ENCODE assay signal across 14 mouse cellular contexts in the genomic region with DNA sequence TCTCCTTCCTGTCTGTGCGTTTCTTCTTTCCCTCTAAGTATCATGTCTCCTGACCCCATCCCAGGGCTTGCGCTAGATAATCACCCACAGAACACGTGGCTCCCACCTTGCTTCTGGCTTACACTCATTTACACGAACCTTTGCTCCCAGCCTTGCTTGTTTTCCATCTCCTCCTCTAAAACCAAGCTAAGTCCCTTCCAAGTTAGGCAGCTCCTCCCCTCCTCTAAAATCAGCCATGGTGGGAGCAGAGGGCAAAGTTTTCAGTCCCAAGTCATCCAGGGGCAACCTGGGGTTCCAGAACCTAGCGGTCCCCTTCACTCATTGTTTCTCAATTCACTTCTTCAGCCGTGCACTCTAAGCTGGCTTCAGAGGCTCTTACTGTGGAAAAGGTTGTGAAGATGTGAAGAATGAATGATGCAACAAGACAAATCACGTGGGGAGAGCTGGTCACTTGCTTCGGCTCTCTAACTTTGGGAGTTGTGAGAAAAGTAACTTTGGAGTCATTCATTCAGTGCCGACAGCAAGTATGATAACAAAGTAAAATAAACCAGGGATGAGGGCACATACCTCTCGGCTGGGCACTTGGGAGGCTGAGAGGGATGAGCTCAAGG.
DNase-seq lines count a peak whose midpoint lies in the region; ATAC-seq and TF ChIP-seq lines count a peak whose summit lies in the region.
"Had no signal": no experiment of that assay in that cellular context is flagged by ENCODE, and none has a peak within 500 bp of the region (broad histone marks: within the 10 kb centered on the region; RNA-seq: fewer than 3 reads in every experiment).

No protein-coding gene starts in this region.

- no peak for DNase-seq in liver
- peak; percentile 73 for DNase-seq in kidney, adult 18-20 months
- no peak for DNase-seq in liver, postnatal 0 days
- DNase-seq in left cerebral cortex, adult 18-20 months (ENCODE audit: low spot score in 2 of 2), result no peak
- no peak for DNase-seq in right cerebral cortex, adult 18-20 months
- DNase-seq: adrenal gland, postnatal 25 days; cerebellum, adult 9-11 months; left cerebral cortex, postnatal 4 days; lung, adult 2 months; right cerebral cortex, postnatal 4 days had no signal

- peak overlapping the region; percentile 29; the same call in 1 of the 2 replicates for H3K27ac ChIP-seq in liver, embryonic 15.5 days (replicated peaks)
- peak overlapping the region; percentile 80 for H3K27ac ChIP-seq in kidney, embryonic 15.5 days
- peak overlapping the region; percentile 57 for H3K27ac ChIP-seq in liver, postnatal 0 days (ENCODE audit: low read depth)
- H3K27ac ChIP-seq: forebrain, embryonic 12.5 days; neural tube, embryonic 12.5 days had no signal

- H3K4me3 ChIP-seq in liver, embryonic 15.5 days (replicated peaks), result no peak overlapping the region
- H3K4me3 ChIP-seq in kidney, embryonic 15.5 days (replicated peaks), result no peak overlapping the region
- H3K4me3 ChIP-seq in liver, postnatal 0 days (ENCODE audit: low read depth, low read length), result no peak overlapping the region
- H3K4me3 ChIP-seq: forebrain, embryonic 12.5 days; neural tube, embryonic 12.5 days had no signal

- TF ChIP-seq EP300 in liver, postnatal 0 days (IDR thresholded peaks at IDR 0.05; ENCODE audit: low read depth), result no peak

- H3K9me3 ChIP-seq in liver, embryonic 15.5 days (replicated peaks), result no peaks in the 10 kb centered on the region
- H3K9me3 ChIP-seq in kidney, embryonic 15.5 days (replicated peaks), result no peaks in the 10 kb centered on the region
- no peaks in the 10 kb centered on the region for H3K9me3 ChIP-seq in liver, postnatal 0 days (ENCODE audit: low read length)
- H3K9me3 ChIP-seq: forebrain, embryonic 12.5 days; neural tube, embryonic 12.5 days had no signal

- H3K9ac ChIP-seq in liver, embryonic 15.5 days, result no peak overlapping the region
- no peak overlapping the region for H3K9ac ChIP-seq in kidney, embryonic 15.5 days
- H3K9ac ChIP-seq in liver, postnatal 0 days (replicated peaks), result no peak overlapping the region
- H3K9ac ChIP-seq: forebrain, embryonic 12.5 days; neural tube, embryonic 12.5 days had no signal

- H3K4me1 ChIP-seq in liver, embryonic 15.5 days (replicated peaks), result peaks cover 13% of the 10 kb centered on the region
- H3K4me1 ChIP-seq in kidney, embryonic 15.5 days, result peaks cover 14% of the 10 kb centered on the region
- H3K4me1 ChIP-seq in liver, postnatal 0 days (ENCODE audit: insufficient read depth), result peaks cover 23% of the 10 kb centered on the region
- H3K4me1 ChIP-seq: forebrain, embryonic 12.5 days; neural tube, embryonic 12.5 days had no signal

- no peaks in the 10 kb centered on the region for H3K36me3 ChIP-seq in liver, embryonic 15.5 days (replicated peaks)
- no peaks in the 10 kb centered on the region for H3K36me3 ChIP-seq in kidney, embryonic 15.5 days
- no peaks in the 10 kb centered on the region for H3K36me3 ChIP-seq in liver, postnatal 0 days (replicated peaks; ENCODE audit: insufficient read depth, low read length)
- H3K36me3 ChIP-seq: forebrain, embryonic 12.5 days; neural tube, embryonic 12.5 days had no signal

- no peak for TF ChIP-seq CTCF in liver, postnatal 0 days (IDR thresholded peaks at IDR 0.05; ENCODE audit: low read depth)

- WGBS in liver, embryonic 15.5 days (ENCODE audit: insufficient replicate concordance), result 58% methylated on average over 10 of the region's 10 CpGs
- WGBS in kidney, embryonic 15.5 days, result 75% methylated on average over 10 of the region's 10 CpGs
- WGBS in liver, postnatal 0 days (ENCODE audit: insufficient replicate concordance), result 60% methylated on average over 10 of the region's 10 CpGs

- H3K4me2 ChIP-seq in liver, embryonic 15.5 days, result no peak overlapping the region
- H3K4me2 ChIP-seq in kidney, embryonic 15.5 days, result no peak overlapping the region
- no peak overlapping the region for H3K4me2 ChIP-seq in liver, postnatal 0 days (ENCODE audit: low read depth, low read length)
- H3K4me2 ChIP-seq: forebrain, embryonic 12.5 days; neural tube, embryonic 12.5 days had no signal

- no peak for ATAC-seq in liver, embryonic 15.5 days (ENCODE audit: insufficient read depth)
- peak; percentile 60; the same call in 1 of the 2 replicates for ATAC-seq in kidney, embryonic 15.5 days (replicated peaks; ENCODE audit: low FRiP score)
- no peak; the same call in 1 of the 2 replicates for ATAC-seq in liver, postnatal 0 days

- H3K27me3 ChIP-seq in liver, embryonic 15.5 days, result no peaks in the 10 kb centered on the region
- H3K27me3 ChIP-seq in kidney, embryonic 15.5 days, result no peaks in the 10 kb centered on the region
- H3K27me3 ChIP-seq in liver, postnatal 0 days (ENCODE audit: insufficient read depth, low read length), result no peaks in the 10 kb centered on the region
- H3K27me3 ChIP-seq: forebrain, embryonic 12.5 days; neural tube, embryonic 12.5 days had no signal

Comparison
In these comparisons a context has a peak if more than half of its experiments do, and no peak if none do; other contexts are left out.
1. H3K27ac ChIP-seq: peak in every context shown above with its lines; median percentile 80 in kidney, embryonic 15.5 days; 57 in liver, postnatal 0 days; 29 in liver, embryonic 15.5 days.